Mouse (Mus musculus) lung, postnatal 0 days (tissue): ENCODE data around the gene Eml3.

ENCODE experiments used
- CTCF ChIP-seq: IDR thresholded peaks from 2 replicates; pipeline ENCODE4 v1.5.1; 2016; ENCODE audit warnings: antibody characterized with exemption, mild to moderate bottlenecking
- EP300 ChIP-seq: IDR thresholded peaks from 2 replicates; pipeline ENCODE4 v1.6.1; 2016; ENCODE audit warnings: antibody characterized with exemption, mild to moderate bottlenecking, control low read depth

GRCm38 (mm10) chr19:8987816-8988215 lies 58.5 kb downstream of the Eml3 start:
- no peak for TF ChIP-seq CTCF
- TF ChIP-seq EP300 = no peak
